Mouse (Mus musculus) heart, adult 2 months (tissue): Measurements from ENCODE around the gene Fer. TPM values are rescaled to one million over a fixed set of nuclear protein-coding genes. Genes with fewer than 3 reads are reported as not detected.
A peak's percentile ranks its signal among the peaks of the same experiment; 100 is the strongest.

Experiments
- DNase-seq, 2 experiments: peaks; one replicate each; pipeline ENCODE4 v3.0.0; 2021
- H3K27ac ChIP-seq: fragments of 200-600 bp; 2 replicates; pipeline ENCODE4 v1.8.1; 2022
- H3K27me3 ChIP-seq: fragments of 200-500 bp; 2 replicates; pipeline ENCODE4 v1.6.1; 2012; ENCODE audit warnings: mild to moderate bottlenecking, low read length, inconsistent platforms, mixed read lengths; ENCODE audit not compliant: control insufficient read depth, insufficient read depth
- H3K36me3 ChIP-seq: fragments of 200-500 bp; 2 replicates; pipeline ENCODE4 v1.6.1; 2012; ENCODE audit warnings: low read length, inconsistent platforms; ENCODE audit not compliant: control insufficient read depth, insufficient read depth
- H3K4me1 ChIP-seq: fragments of 200-500 bp; 2 replicates; pipeline ENCODE4 v1.6.1; 2011; ENCODE audit warnings: low read length; ENCODE audit not compliant: control insufficient read depth, insufficient read depth
- H3K4me3 ChIP-seq: fragments of 200-600 bp; 2 replicates; pipeline ENCODE4 v1.8.1; 2022
- H3K79me2 ChIP-seq: fragments of 200-500 bp; replicated peaks from 2 replicates; pipeline ENCODE4 v1.6.1; 2012; ENCODE audit warnings: mild to moderate bottlenecking, inconsistent platforms, low read length, moderate library complexity, mixed read lengths; ENCODE audit not compliant: control insufficient read depth, insufficient read depth
- H3K9ac ChIP-seq: fragments of 200-500 bp; 2 replicates; pipeline ENCODE4 v1.6.1; 2012; ENCODE audit warnings: low read depth, mild to moderate bottlenecking, control low read depth, inconsistent platforms, low read length, mixed read lengths
- CTCF ChIP-seq: fragments of 200-600 bp; IDR thresholded peaks from 2 replicates; pipeline ENCODE4 v1.8.1; 2022; ENCODE audit warnings: antibody characterized with exemption, mild to moderate bottlenecking, moderate library complexity
- EP300 ChIP-seq: fragments of 200-500 bp; IDR thresholded peaks from 2 replicates; pipeline ENCODE4 v1.6.1; 2011; ENCODE audit warnings: low read depth, low read length, control low read depth; ENCODE audit not compliant: insufficient read depth
- POLR2A ChIP-seq: fragments of 200-500 bp; IDR thresholded peaks from 2 replicates; pipeline ENCODE4 v1.6.1; 2011; ENCODE audit warnings: mild to moderate bottlenecking, low read depth, low read length, control low read depth; ENCODE audit not compliant: insufficient read depth
- WGBS: fragments of 180-500 bp; shearing (Covaris S2); methylation state at CpG from one replicate; pipeline ENCODE4 v1.1.7; 2018; 5-methylcytosine and 5-hydroxymethylcytosine counted together
- intact Hi-C: fragments of 180-260 bp; cut with DNase I; formaldehyde crosslinking; loops from one replicate; pipeline ENCODE4 v1.15.1; 2025
- polyA plus RNA-seq: library from polyadenylated mRNA; depleted of rRNA; stranded (reverse); fragments of >200 nt; gene quantifications from 2 replicates; pipeline ENCODE4 v1.2.3, GENCODE M21; 2012
- total RNA-seq, 2 experiments: library from RNA; stranded (reverse); gene quantifications; 2 replicates each; pipeline ENCODE4 v1.2.3; 2021

Gene Fer
- total and polyA plus RNA-seq, 3 experiments: 3.9 to 19.8 (median 19.4) TPM

GRCm38 (mm10) chr17:64129750-64130149 lies 266.9 kb downstream of the Fer start:
- TF ChIP-seq CTCF: no peak
- TF ChIP-seq EP300: no peak
- no peak for TF ChIP-seq POLR2A
- Histone ChIP-seq H3K36me3 (peaks cover 5% of the 10 kb centered on the region), H3K4me3 (no peak overlapping the region), H3K9ac (no peak overlapping the region), H3K79me2 (no peaks in the 10 kb centered on the region), H3K4me1 (peaks cover 19% of the 10 kb centered on the region), H3K27ac (peak overlapping the region; percentile 45), H3K27me3 (no peaks in the 10 kb centered on the region)
- intact Hi-C loops: no loop called here
- 59% methylated on average over 2 of the region's 2 CpGs for WGBS
- no peak for DNase-seq

GRCm38 (mm10) chr17:64130356-64130755 lies 267.5 kb downstream of the Fer start:
- Histone ChIP-seq H3K27ac (peak overlapping the region; percentile 45), H3K4me1 (peaks cover 19% of the 10 kb centered on the region), H3K27me3 (no peaks in the 10 kb centered on the region), H3K36me3 (peaks cover 5% of the 10 kb centered on the region), H3K79me2 (no peaks in the 10 kb centered on the region), H3K4me3 (no peak overlapping the region), H3K9ac (no peak overlapping the region)
- intact Hi-C loops: no loop called here
- WGBS: 17% methylated on average over 3 of the region's 3 CpGs
- DNase-seq: peak; percentile 38 to 60
- TF ChIP-seq CTCF (no peak), EP300 (peak; percentile 58; the same call in 1 of the 2 replicates)

GRCm38 (mm10) chr17:64132183-64132582 lies 269.3 kb downstream of the Fer start:
- TF ChIP-seq EP300 (no peak), CTCF (no peak), POLR2A (no peak)
- intact Hi-C loops: no loop called here
- DNase-seq: no peak
- H3K9ac ChIP-seq: no peak overlapping the region
- no peak overlapping the region for H3K4me3 ChIP-seq
- no peaks in the 10 kb centered on the region for H3K27me3 ChIP-seq
- H3K27ac ChIP-seq: peak overlapping the region; percentile 51
- H3K36me3 ChIP-seq: peaks cover 5% of the 10 kb centered on the region
- WGBS: 42% methylated on average over 6 of the region's 6 CpGs
- peaks cover 19% of the 10 kb centered on the region for H3K4me1 ChIP-seq
- H3K79me2 ChIP-seq: no peaks in the 10 kb centered on the region

GRCm38 (mm10) chr17:64135941-64136650 lies 273.2 kb downstream of the Fer start:
- no peak for DNase-seq
- 86% methylated on average over 8 of the region's 8 CpGs for WGBS
- no peak overlapping the region for H3K9ac ChIP-seq
- intact Hi-C loops: no loop called here
- no peaks in the 10 kb centered on the region for H3K79me2 ChIP-seq
- no peak overlapping the region for H3K27ac ChIP-seq
- TF ChIP-seq EP300 (no peak), CTCF (no peak), POLR2A (no peak)
- H3K4me3 ChIP-seq: no peak overlapping the region
- H3K27me3 ChIP-seq: no peaks in the 10 kb centered on the region
- H3K4me1 ChIP-seq: peaks cover 6% of the 10 kb centered on the region
- H3K36me3 ChIP-seq: no peaks in the 10 kb centered on the region

- Histone ChIP-seq H3K36me3 (no peaks in the 10 kb centered on the region; the same call in 1 of the 2 replicates), H3K27me3 (no peaks in the 10 kb centered on the region), H3K79me2 (no peaks in the 10 kb centered on the region), H3K4me1 (no peaks in the 10 kb centered on the region), H3K9ac (no peak overlapping the region), H3K4me3 (no peak overlapping the region), H3K27ac (no peak overlapping the region)
- DNase-seq: no peak
- 91% methylated on average over 8 of the region's 8 CpGs for WGBS
- intact Hi-C loops: no loop called here
- TF ChIP-seq CTCF: no peak
- no peak for TF ChIP-seq POLR2A
- no peak for TF ChIP-seq EP300
Observed at GRCm38 (mm10) chr17:64138036-64138717, 275.3 kb downstream of the Fer start.

GRCm38 (mm10) chr17:64139231-64139915 lies 276.5 kb downstream of the Fer start:
- H3K4me3 ChIP-seq: no peak overlapping the region
- no peak overlapping the region for H3K27ac ChIP-seq
- intact Hi-C loops: no loop called here
- 63% methylated on average over 11 of the region's 11 CpGs for WGBS
- H3K4me1 ChIP-seq: no peaks in the 10 kb centered on the region
- no peaks in the 10 kb centered on the region for H3K27me3 ChIP-seq
- no peaks in the 10 kb centered on the region for H3K79me2 ChIP-seq
- no peak overlapping the region for H3K9ac ChIP-seq
- H3K36me3 ChIP-seq: no peaks in the 10 kb centered on the region; the same call in 1 of the 2 replicates
- DNase-seq: no peak
- TF ChIP-seq EP300: no peak
- no peak for TF ChIP-seq POLR2A
- no peak for TF ChIP-seq CTCF
